Mouse (Mus musculus) c-Kit-negative CD71-positive TER-119-positive erythroid progenitor cells, embryonic 14.5 days (primary cell): Measurements from ENCODE around the gene Mvp.

Experiments used
- DNase-seq: peaks from one replicate; pipeline ENCODE4 v3.0.0-alpha.2; 2013; ENCODE audit warnings: low read depth, low spot score

Mvp gene

GRCm38 (mm10) chr7:126949793-126950646, 64.4 kb downstream of the Mvp start, which contains the start of gene Sez6l2:
TSS of gene Sez6l2 (plus strand) at chr7:126950563.
- DNase-seq: peak; percentile 33

- no peak for DNase-seq
Observed at GRCm38 (mm10) chr7:126949403-126949792, 65.0 kb downstream of the Mvp start, which contains the start of gene Asphd1. TSS of gene Asphd1 (minus strand) at chr7:126949582.

- DNase-seq: no peak
Observed at GRCm38 (mm10) chr7:126948626-126949025, 65.8 kb downstream of the Mvp start.

GRCm38 (mm10) chr7:126946530-126946929, 67.9 kb downstream of the Mvp start:
- DNase-seq: no peak

GRCm38 (mm10) chr7:126941801-126942200, 72.6 kb downstream of the Mvp start:
- no peak for DNase-seq

- no peak for DNase-seq
Observed at GRCm38 (mm10) chr7:126941171-126941570, 73.2 kb downstream of the Mvp start.
